Mouse (Mus musculus) megakaryocyte-erythroid progenitor cell, adult 5-6 weeks (primary cell): ENCODE results near the gene Uba7. TPM values are rescaled to one million over a fixed set of nuclear protein-coding genes. Genes with fewer than 3 reads are reported as not detected.

ENCODE experiments used
- ATAC-seq: replicated peaks from 2 replicates; pipeline ENCODE4 v1.8.0; 2016; ENCODE audit warnings: mild to moderate bottlenecking, inconsistent platforms; ENCODE audit not compliant: severe bottlenecking, poor library complexity, low FRiP score, low TSS enrichment
- total RNA-seq, 2 experiments: library from RNA; stranded (forward) in 1 of 2; stranded (reverse) in 1 of 2; fragments of 200-1000, 215-1000 nt in 1 of 2; fragments of >200 nt in 1 of 2; fragmentation: Nextera tagmentation in 1 of 2; gene quantifications; 2 replicates each; pipeline ENCODE4 v1.2.3; 2014 to 2017

Uba7 gene
- total RNA-seq, 2 experiments from 2014 or later = 17.7 to 111 TPM

DNA sequence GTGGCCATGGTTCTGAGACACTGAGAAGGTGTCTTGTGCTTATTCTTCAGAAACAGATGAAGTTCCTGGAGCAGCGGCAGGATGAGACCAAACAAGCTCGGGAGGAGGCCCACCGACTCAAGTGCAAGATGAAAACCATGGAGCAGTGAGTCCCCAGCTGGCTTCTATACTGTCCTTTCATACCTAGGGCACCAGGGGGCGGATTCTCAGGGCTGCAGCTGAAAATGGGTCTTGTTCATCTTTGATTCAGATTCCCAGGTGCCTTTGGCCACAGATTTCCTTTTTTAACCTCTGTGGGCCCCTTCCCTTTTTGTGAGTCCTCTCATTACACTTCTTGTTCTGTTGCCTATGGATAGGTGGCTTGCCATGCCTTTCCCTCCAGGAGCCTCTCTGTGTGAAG, 14.4 kb upstream of the Uba7 start:
- ATAC-seq = no peak

DNA sequence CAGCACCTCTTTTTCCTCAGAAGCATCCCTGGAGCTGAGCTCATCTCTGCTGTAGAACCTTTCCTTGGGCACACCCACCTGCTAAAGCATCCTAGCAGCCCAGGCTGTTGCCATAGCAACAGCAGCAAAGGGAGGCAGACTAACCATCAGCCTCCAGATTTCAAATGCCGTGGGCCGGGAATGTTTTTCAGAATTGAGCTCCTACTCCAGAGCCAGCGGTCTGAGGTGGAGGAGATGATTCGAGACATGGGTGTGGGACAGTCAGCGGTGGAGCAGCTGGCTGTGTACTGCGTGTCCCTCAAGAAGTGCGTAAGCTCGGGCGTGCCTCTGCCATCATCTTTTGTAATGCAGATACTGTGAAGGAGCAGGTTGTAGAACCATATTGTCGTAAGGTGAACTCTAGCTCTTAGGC, 13.9 kb upstream of the Uba7 start:
- ATAC-seq = no peak

DNA sequence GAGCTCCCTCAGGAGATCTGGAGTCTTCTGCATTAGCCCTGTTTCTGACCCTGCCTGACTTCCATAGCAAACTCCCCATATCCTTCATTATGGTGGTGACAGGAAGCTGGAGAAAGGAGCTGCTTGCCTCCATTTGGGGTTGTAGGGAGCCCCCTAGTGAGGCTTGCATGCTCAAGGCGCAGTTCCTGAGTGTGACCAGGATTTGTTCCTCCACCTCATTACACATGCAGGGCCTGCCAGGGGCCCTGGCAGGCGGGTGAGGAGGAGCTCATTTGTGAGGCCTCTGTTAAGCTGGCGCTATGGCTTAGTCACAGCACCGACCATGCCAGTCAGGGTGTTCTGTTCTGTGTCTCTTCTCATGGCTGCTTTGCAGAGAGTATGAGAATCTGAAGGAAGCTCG, 13.4 kb upstream of the Uba7 start:
- no peak for ATAC-seq

DNA sequence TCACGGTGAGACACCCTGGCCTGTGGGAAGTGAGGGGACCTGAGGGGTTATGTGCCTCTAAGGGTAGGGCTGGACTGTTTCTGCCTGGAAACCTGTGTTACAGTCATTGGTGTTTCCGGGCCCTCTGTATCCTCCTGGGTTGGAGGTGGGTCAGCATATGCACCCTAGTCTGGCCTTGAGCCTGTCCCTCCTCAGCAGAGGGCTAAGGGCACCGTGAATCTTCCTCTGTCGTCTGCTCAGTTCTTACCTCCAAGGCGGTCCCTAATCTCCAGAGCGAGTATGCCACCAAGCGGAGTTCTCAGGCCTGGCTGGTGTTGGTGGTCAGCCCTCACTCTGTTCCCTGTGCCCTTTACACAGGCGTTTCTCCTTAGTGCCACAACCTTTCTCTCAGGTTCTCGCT, 12.4 kb upstream of the Uba7 start:
- ATAC-seq = no peak

DNA sequence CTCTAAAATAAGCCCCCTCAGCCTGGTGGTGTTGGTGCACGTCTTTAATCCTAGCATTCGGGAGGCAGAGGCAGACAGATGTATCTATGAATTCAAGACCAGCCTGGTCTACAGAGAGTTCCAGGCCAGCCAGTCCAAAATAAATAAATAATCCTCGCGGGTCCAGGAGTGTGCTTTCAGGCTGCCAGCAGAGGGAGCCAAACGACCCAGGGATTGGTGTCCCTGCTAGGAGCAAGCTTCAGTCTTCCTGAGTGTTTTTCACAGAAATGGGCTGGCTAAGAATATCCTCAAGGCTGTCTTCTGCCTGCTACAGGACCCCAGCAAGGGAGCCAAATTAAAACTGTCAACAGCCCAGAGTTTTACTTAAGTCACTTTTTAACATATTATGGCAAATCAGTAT, 11.6 kb upstream of the Uba7 start:
- ATAC-seq = peak; percentile 48; the same call in 1 of the 2 replicates

DNA sequence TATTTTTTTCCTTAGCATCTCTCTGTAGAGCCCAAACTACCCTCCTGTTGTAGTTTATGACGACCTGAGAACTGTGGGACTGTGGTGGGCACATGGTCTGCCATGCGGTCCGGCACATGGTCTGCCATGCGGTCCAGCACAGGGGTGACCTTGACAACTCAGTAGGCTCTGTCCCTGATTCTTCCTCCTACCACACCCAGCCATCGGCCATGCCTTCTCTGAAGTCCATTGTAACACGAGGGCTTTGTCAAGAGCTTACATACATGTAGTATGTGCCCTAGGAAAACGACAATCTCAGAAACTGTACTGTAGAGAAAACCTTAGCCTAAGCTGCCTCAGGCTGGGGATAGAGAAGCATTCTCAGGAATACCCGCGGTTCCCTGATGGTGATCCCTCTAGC, 10.6 kb upstream of the Uba7 start:
- no peak for ATAC-seq

DNA sequence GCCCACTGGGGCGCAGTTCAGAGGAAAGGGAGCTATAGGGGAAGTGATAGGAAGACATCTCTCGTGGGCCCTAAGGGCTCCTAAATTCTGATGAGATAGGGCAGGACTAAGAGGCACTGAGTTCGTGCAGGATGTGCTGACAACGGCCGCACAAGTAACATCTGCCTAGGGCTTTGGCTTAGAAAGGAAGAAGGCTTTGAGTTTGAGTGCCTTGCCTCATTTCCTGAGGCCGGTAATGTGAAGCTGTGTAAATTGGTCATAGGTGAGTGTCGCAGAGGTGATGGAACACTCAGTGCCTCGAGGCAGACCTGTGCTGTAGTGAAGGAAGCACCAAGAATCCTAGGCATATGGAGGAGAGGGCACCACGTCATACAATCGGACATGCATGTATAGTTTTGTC, 8.6 kb upstream of the Uba7 start:
- no peak for ATAC-seq

DNA sequence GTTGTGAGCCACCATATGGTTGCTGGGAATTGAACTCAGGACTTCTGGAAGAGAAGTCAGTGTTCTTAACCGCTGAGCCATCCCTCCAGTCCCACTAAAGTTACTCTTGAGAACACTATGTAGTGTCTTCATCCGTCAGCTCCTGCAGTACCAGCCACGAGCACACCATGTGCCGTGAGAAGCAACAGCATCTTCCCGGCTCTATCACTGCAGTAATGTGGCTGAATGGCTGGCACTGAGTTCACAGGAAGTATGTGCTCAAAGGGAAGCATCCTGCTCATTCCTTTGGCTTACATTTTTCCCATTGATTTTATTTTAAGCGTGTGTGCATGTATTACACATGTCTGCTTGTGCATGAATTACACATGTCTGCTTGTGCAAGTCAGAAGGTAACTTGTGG, 7.9 kb upstream of the Uba7 start:
- ATAC-seq = no peak

DNA sequence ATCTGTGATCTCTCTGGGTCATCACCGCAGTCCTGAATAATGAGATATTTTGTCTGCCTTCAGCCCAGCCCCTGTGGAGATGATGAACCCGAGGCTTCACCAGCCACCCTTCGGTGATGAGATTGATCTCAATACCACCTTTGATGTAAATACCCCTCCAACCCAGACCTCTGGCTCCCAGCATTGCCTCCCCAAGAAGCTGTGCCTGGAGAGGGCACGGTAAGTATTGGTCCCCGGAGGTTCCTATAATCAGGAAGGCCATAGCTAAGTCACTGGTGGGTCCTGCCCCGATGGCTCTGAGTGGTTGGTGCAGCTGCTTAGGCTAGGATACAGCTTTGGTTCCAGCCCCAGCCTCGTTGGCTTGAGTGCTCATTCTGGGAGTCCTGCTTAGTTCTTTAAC, 6.8 kb upstream of the Uba7 start:
- no peak for ATAC-seq

DNA sequence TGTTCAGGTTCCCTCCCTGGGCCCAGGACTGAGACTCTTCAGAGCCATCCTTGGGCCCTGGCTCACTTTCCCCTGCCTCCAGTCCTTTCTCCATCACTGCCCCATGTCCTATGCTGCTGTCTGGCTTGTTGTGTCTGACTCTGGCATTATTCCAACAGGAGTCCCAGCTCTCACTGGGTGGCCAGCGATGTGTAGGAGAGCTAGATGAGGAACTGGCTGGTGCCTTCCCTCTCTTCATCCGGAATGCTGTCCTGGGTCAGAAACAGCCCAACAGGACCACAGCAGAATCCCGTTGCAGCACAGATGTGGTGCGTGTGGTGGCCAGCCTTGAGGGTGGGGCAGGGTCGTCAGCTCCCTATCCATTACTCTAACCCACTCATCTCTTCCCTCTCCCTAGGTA, 5.0 kb upstream of the Uba7 start:
- no peak for ATAC-seq

DNA sequence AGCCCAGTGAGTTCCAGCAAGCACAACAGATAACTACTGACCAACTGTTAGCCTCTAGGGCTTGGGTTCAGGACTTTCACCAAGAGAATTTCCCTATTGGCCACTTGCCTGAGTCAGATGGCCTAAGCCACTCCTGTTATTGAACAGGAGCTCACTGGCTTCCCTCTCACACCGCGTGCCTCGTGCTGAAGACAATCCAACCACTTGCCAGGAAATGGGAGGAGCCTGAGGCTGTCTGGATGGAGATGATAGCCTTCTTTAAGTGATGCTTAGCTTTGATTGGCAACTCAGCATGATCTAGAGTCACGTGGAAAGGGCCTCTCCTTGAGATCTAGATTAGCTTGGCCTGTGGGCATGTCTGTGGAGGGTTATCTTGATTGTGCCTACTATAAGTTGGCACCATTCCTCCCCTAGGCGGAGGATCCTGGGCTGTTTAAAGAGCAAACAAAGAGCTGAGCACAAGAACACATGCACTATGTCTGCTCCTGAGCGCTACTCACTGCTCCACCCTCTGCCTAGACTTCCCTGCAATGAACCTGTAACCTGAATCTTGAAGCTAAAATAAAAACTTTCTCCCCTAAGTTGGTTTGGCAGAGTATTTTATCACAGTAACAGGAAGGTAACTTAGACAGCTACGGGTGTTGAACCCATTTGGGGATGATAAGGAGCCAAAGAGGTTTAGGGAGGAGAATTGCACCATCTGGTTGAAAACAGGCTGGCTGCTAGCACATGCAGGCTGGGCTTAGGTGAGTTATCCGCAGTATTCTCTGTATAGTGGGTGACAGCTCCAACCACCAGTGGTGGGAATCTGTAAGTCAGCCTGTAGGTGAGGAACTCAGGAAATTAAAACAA, 3.4 kb upstream of the Uba7 start:
- ATAC-seq = peak; percentile 79

DNA sequence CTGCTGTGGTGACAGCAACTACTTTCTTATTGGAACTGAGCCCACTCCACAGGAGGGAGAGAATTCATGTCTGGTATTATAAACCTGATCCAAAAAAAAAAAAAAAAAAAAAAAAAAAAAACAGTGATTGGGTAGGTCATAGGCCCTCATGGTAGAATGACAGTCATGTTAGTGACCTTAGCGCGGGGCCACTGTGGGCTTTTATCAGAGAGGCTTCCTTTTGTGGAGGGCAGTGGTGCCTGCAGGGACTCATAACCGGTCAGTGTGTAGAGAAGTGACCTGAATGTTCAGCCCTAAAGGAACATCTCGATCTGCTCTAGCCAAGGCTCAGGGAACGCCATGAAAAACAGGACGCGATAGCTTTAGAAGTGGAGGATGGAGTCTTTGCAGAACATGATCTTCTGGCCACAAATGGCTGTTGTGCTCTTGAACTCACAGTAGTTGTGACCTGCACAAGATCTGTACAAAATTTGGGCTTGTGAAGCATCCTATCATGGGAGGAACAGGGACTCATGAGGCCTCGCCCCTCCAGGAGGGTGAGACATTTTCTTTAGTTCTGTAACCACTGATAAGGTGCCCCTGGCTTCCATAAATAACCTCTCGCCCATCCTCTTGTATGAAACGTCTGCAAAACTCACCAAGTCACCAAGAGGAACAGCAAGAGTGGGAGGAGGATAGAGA, 674 bp upstream of the Uba7 start:
- ATAC-seq = peak; percentile 49

DNA sequence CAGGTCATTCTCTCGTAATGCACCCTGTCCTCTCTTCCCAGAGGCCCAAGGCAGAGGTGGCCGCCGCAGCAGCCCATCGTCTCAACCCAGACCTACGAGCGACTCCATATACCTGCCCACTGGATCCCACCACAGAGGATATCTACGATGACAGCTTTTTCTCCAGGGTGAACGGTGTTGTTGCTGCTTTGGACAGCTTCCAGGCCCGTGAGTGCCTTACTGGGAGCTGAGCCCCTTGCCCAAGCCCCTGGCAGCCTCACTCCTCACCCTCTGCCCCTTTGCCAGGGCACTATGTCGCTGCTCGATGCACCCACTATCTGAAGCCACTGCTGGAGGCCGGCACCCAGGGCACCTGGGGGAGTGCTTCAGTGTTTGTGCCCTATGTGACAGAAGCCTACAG, 3.5 kb downstream of the Uba7 start:
- ATAC-seq = no peak

DNA sequence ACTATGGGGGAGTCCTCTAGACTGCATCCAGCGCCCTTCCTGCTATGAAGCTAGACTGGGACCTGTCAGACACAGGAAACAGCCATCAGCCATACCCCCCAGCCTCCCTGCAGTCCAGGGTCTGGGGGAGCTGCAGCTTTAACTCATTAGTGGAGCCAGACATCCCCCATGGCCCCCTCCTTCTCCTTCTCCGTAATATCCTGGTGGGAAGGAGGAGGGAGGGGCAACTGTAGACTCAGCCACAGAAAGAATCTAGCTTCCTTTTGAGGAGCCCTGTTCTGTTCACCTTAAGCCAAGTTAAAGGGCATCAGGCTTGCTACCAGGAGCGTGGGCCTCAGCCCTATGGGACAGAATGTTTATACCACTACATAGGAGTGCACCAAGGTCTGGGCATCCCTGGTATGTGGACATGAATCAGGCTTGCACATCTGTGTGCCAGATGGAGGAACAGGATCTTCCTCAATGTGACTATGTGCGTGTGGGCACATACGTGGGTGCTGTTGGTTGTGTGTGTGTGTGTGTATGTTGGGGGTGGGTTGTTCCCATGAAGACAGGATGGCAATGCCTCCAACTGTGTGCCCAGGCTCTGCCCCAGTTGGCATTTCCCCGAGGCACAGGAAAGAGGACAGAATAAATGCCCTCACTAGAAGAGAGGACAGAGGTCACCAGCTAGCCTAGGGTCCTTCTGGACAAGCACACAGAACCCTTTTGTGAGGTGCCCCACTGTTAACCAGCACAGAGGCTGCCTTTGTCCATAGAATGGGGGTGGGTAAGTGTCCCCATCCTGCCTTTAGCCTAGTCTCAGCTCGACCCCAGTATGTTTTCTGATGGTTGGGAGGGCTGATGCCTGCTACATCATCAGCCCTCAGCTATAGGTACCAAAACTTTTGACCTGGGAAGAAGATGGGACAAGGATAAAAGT, 6.6 kb downstream of the Uba7 start:
- ATAC-seq = no peak

DNA sequence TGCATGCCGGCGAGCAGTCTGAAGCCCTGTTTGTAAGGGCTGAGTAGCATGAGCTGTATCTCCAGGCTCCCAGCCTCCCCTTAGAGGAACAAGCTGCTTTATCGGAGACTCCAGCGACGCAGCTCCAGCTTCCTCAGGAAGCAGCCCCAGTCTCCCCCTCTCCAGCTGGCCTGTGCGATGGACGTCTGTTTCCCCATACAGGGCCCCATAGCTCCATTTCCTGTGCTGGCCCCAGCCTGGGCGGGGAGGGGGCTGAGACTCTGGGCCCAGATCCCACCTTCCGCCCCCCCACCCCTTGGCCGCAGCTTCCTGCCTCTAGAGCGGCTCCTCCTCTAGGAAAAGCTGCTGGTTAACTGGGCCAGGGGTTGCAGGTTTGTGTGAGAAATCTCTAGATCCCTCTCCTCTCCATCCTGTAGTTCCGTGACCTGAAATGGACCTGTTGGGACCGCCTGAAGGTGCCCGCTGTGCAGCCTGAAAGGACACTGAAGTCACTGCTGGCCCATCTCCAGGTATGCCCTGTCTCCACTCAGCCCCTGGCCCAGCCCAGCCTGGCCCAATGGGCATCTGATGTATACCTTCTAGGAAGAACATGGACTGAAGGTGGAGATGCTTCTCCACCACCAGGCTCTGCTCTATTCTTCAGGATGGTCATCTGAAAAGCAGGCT, 7.5 kb downstream of the Uba7 start, which contains the start of gene Gm20661:
Gm20661 (plus strand) TSS at position 378 of the 666 bp plus-strand sequence.
- ATAC-seq = peak; percentile 72

DNA sequence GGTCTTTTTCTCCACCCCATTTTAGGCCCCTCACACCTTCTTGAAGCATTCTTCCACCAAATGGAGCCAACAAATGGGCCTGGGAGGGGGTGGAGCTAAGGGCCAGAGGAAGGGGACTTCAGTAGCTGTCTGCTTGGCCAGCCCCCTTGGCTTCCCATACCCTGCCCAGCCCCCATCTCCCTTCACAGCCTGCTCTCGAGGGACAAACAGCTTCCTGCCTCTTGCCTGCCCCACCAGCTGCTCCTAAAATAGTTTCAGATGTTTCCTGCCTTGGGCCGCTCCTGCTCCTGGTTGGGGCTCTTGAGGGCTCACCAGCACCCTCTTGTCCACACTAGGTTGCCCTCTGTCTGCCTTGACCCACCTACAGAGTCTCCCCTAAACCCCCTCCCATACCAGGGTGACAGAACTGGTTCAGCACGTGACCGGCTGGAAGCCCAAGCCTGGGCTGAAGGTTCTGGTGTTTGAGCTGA, 8.2 kb downstream of the Uba7 start:
- no peak for ATAC-seq

DNA sequence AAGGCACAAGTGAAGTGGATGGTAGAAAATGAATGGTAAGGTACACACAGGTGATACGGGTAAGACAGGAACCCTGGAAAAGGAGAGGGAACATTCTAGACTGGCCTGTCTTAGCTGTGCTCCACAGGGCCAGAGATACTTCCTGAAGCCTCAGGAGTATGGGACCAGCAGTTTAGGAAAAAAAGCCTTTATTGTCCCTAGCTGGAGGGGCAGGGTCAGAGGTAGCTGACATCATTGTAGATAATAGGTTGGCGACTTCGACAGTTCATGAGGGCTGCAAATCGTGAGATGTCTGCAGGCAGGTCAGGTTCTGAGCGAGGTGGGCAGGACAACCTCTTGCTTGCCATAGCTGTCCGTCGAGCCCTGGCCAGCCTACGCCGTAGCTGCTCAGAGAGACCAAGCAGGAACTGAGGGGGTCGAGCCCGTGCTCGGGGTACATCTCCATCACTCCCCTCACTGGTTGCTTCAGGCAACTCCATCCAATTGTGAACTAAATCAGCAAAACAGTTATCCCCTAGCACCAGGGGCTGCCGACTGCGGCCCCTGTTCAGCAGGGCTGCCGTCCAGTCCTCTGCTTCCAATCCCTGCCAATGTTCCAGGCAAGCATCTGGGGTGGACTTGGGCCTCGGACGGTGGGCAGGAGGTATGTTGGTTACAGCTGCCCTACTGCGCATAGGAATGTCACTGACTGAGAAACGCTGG, 8.9 kb downstream of the Uba7 start:
- ATAC-seq = no peak

DNA sequence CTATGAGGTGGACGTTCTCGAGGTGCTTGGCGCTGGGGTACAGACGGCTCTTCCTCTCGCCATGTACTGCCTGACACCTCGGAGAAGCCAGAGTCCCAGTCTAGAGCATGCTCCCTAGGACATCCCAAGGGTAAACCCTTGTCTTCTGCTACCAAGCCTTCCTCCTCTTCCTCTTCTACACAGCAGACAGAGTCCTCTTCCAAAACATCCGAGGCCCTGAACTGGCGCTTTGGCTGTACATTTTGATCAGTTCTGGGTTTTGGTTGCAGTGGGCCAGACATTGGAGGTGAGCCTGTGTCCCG, 9.4 kb downstream of the Uba7 start:
- no peak for ATAC-seq
